Mouse (Mus musculus): ENCODE data around the gene Plcb2. TPM values are rescaled to one million over a fixed set of nuclear protein-coding genes. Genes with fewer than 3 reads are reported as not detected.

The Plcb2 gene
- 0.22 and 0.40 TPM in 2 replicates for polyA plus RNA-seq (2014; fragmentation: Nextera tagmentation; extraction: Ambion mirVana)

GRCm38 (mm10) chr2:118728337-118728736, at the start of gene Plcb2:
Gene Plcb2, minus strand, starts transcription at chr2:118728438.
- Histone ChIP-seq H3K27me3 (ENCODE audit: control insufficient read depth, insufficient read depth, low read length) (no peaks in the 10 kb centered on the region), H3K36me3 (replicated peaks; ENCODE audit: control insufficient read depth, insufficient read depth, low read depth, low read length) (no peaks in the 10 kb centered on the region), H3K9me3 (replicated peaks; ENCODE audit: control insufficient read depth, low read length) (no peaks in the 10 kb centered on the region), H3K4me3 (ENCODE audit: low read depth, low read length) (no peak within 1 kb of the TSS), H3K4me2 (ENCODE audit: low read depth, low read length) (no peak within 1 kb of the TSS), H3K27ac (replicated peaks; ENCODE audit: low read depth, low read length) (no peak within 1 kb of the TSS), H3K9ac (replicated peaks; ENCODE audit: low read length) (no peak within 1 kb of the TSS), H3K4me1 (ENCODE audit: control insufficient read depth, insufficient read depth, low read length) (0 out of 2 replicates have a peak, but pooled peaks cover 4% of the 10 kb centered on the region)
- no peak for DNase-seq (ENCODE audit: low spot score)
- 15% methylated on average over 7 of the region's 7 CpGs for WGBS
- no peak; the same call in 1 of the 2 replicates for ATAC-seq (replicated peaks; ENCODE audit: insufficient number of reproducible peaks, low FRiP score, low TSS enrichment, low read depth)

GRCm38 (mm10) chr2:118776295-118776694, 48.1 kb upstream of the Plcb2 start:
- Histone ChIP-seq H3K27ac (replicated peaks; ENCODE audit: low read depth, low read length) (no peak overlapping the region), H3K9ac (replicated peaks; ENCODE audit: low read length) (no peak overlapping the region), H3K4me2 (ENCODE audit: low read depth, low read length) (no peak overlapping the region), H3K36me3 (replicated peaks; ENCODE audit: control insufficient read depth, insufficient read depth, low read depth, low read length) (no peaks in the 10 kb centered on the region), H3K4me3 (ENCODE audit: low read depth, low read length) (no peak overlapping the region), H3K27me3 (ENCODE audit: control insufficient read depth, insufficient read depth, low read length) (no peaks in the 10 kb centered on the region), H3K9me3 (replicated peaks; ENCODE audit: control insufficient read depth, low read length) (no peaks in the 10 kb centered on the region), H3K4me1 (ENCODE audit: control insufficient read depth, insufficient read depth, low read length) (no peaks in the 10 kb centered on the region)
- 71% methylated on average over 2 of the region's 2 CpGs for WGBS
- ATAC-seq (replicated peaks; ENCODE audit: insufficient number of reproducible peaks, low FRiP score, low TSS enrichment, low read depth), result no peak
- DNase-seq (ENCODE audit: low spot score), result no peak

DNA sequence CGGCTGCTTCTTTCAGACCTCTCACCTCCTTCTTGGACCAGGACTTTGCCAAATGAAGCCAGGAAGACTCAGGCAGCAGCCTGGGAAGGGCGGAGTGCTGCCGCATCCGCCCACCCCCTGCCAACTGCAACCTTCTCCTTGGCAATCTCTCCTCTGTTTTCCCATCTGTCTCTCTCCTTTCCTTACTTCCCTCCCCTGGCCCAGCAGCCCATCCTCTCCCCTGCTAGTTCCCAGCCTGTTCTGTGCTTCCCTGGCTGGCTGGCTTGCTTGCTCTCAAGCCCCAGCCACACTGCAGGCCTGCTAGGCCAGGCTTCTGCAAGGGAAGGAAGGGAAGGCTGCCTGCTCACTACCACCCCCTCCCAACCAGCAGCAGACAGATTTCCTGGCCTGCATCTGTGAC, 47.6 kb upstream of the Plcb2 start:
- Histone ChIP-seq H3K27ac (replicated peaks; ENCODE audit: low read depth, low read length) (no peak overlapping the region), H3K4me3 (ENCODE audit: low read depth, low read length) (no peak overlapping the region), H3K27me3 (ENCODE audit: control insufficient read depth, insufficient read depth, low read length) (no peaks in the 10 kb centered on the region), H3K36me3 (replicated peaks; ENCODE audit: control insufficient read depth, insufficient read depth, low read depth, low read length) (no peaks in the 10 kb centered on the region), H3K9ac (replicated peaks; ENCODE audit: low read length) (no peak overlapping the region), H3K9me3 (replicated peaks; ENCODE audit: control insufficient read depth, low read length) (no peaks in the 10 kb centered on the region), H3K4me2 (ENCODE audit: low read depth, low read length) (no peak overlapping the region), H3K4me1 (ENCODE audit: control insufficient read depth, insufficient read depth, low read length) (no peaks in the 10 kb centered on the region)
- ATAC-seq (replicated peaks; ENCODE audit: insufficient number of reproducible peaks, low FRiP score, low TSS enrichment, low read depth), result no peak
- 77% methylated on average over 3 of the region's 4 CpGs for WGBS
- DNase-seq (ENCODE audit: low spot score), result no peak

GRCm38 (mm10) chr2:118775396-118775795, 47.2 kb upstream of the Plcb2 start:
- DNase-seq (ENCODE audit: low spot score) (no peak), ATAC-seq (replicated peaks; ENCODE audit: insufficient number of reproducible peaks, low FRiP score, low TSS enrichment, low read depth) (no peak)
- 86% methylated on average over 1 of the region's 1 CpGs for WGBS
- Histone ChIP-seq H3K4me1 (ENCODE audit: control insufficient read depth, insufficient read depth, low read length) (no peaks in the 10 kb centered on the region), H3K4me3 (ENCODE audit: low read depth, low read length) (no peak overlapping the region), H3K27me3 (ENCODE audit: control insufficient read depth, insufficient read depth, low read length) (no peaks in the 10 kb centered on the region), H3K36me3 (replicated peaks; ENCODE audit: control insufficient read depth, insufficient read depth, low read depth, low read length) (no peaks in the 10 kb centered on the region), H3K9me3 (replicated peaks; ENCODE audit: control insufficient read depth, low read length) (no peaks in the 10 kb centered on the region), H3K9ac (replicated peaks; ENCODE audit: low read length) (no peak overlapping the region), H3K4me2 (ENCODE audit: low read depth, low read length) (no peak overlapping the region), H3K27ac (replicated peaks; ENCODE audit: low read depth, low read length) (no peak overlapping the region)

- H3K9ac ChIP-seq (replicated peaks; ENCODE audit: low read length), result no peak overlapping the region
- no peaks in the 10 kb centered on the region for H3K36me3 ChIP-seq (replicated peaks; ENCODE audit: control insufficient read depth, insufficient read depth, low read depth, low read length)
- no peak overlapping the region for H3K4me3 ChIP-seq (ENCODE audit: low read depth, low read length)
- 86% methylated on average over 2 of the region's 2 CpGs for WGBS
- H3K27me3 ChIP-seq (ENCODE audit: control insufficient read depth, insufficient read depth, low read length), result no peaks in the 10 kb centered on the region
- ATAC-seq (replicated peaks; ENCODE audit: insufficient number of reproducible peaks, low FRiP score, low TSS enrichment, low read depth), result no peak
- no peaks in the 10 kb centered on the region for H3K9me3 ChIP-seq (replicated peaks; ENCODE audit: control insufficient read depth, low read length)
- no peaks in the 10 kb centered on the region for H3K4me1 ChIP-seq (ENCODE audit: control insufficient read depth, insufficient read depth, low read length)
- no peak overlapping the region for H3K27ac ChIP-seq (replicated peaks; ENCODE audit: low read depth, low read length)
- no peak for DNase-seq (ENCODE audit: low spot score)
- H3K4me2 ChIP-seq (ENCODE audit: low read depth, low read length), result no peak overlapping the region
These were observed 46.3 kb upstream of the Plcb2 start for GRCm38 (mm10) chr2:118774536-118774935.

DNA sequence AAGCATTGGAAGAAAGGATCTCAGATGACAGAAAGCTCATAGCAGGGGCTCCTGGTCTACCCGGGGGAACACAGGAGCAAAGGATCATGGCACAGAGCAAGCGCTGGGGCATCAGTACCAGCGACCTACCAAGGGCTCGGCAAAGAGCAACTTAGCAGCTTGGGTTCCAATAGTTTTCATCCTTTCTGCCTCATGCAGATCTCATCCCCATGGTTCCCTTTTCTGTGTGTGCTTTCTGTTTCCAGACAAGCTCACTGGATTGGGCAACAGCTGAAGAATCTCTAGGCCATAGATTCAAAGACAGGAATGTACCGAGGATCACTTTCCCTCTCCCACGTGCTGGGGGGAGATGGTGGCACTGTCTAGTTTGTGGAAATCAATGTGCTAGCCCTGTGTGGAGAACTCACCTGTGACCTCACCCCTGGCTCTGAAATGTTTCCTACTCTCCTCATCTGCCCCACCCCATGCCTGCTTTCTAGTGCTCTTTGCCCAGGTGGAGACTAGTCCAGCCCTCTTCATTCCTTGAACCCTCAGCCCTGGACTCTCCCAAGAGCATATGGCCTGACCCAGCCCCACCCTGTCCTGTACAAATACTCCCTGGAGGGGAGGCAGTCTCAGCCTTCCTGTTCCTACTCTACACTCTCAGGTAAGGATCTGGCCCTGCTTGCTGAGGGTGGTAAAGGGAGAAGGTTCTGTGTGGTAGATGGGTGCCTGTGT, 44.1 kb upstream of the Plcb2 start, which contains the start of gene Phgr1:
TSS of gene Phgr1 (plus strand) at position 612 of the 717 bp plus-strand sequence.
- Histone ChIP-seq H3K36me3 (replicated peaks; ENCODE audit: control insufficient read depth, insufficient read depth, low read depth, low read length) (no peaks in the 10 kb centered on the region), H3K4me1 (ENCODE audit: control insufficient read depth, insufficient read depth, low read length) (no peaks in the 10 kb centered on the region), H3K9ac (replicated peaks; ENCODE audit: low read length) (no peak within 1 kb of the TSS), H3K27ac (replicated peaks; ENCODE audit: low read depth, low read length) (no peak within 1 kb of the TSS), H3K27me3 (ENCODE audit: control insufficient read depth, insufficient read depth, low read length) (no peaks in the 10 kb centered on the region), H3K9me3 (replicated peaks; ENCODE audit: control insufficient read depth, low read length) (no peaks in the 10 kb centered on the region), H3K4me3 (ENCODE audit: low read depth, low read length) (no peak within 1 kb of the TSS), H3K4me2 (ENCODE audit: low read depth, low read length) (no peak within 1 kb of the TSS)
- ATAC-seq (replicated peaks; ENCODE audit: insufficient number of reproducible peaks, low FRiP score, low TSS enrichment, low read depth) (no peak), DNase-seq (ENCODE audit: low spot score) (no peak)
- WGBS, result 79% methylated on average over 6 of the region's 6 CpGs

DNA sequence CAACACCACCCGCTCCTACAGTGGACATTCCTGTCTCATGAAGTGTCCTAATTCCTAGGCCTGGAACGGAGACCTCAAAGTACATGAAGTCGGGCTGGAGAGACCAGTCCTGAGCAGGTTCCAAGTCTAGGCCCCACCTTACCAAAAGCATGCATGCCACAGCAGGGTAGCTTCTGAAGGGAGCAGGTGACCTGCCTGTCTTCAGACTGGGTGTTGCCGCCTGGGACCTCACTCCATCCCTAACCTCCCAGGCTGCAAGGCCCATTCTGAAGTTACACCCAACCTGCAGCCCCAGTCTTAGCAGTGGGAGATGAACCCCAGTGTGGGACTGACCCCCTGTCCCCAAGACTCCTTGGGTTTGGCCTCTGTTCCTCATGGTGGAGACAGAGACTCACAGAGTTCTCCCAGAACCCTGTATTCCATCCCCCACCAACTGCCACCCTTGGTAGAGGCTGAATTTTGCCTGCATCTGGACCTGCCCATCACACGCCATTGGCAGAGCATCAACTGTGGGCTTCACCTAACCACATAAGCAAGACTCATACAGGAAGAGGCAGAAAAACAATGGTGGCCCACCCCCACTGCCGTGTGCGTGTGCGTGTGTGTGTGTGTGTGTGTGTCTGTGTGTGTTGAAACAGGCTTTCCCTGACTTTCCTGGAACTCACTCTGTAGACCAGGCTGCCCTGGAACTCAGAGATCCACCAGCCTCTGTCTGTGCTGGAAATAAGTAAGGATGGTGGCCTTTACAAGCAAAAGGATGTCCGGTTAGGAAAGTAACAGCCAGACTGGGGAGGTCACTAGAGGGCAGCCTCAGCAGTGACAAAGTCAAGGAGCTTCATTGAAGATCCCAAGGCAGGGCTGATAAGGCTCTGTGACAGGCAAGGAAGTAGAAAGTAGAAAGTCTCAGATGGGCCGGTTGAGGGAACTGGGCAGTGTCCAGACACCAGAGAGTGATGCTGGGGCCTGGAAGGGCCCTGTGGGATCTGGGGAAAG, 38.1 kb upstream of the Plcb2 start:
- DNase-seq (ENCODE audit: low spot score), result no peak
- Histone ChIP-seq H3K27ac (replicated peaks; ENCODE audit: low read depth, low read length) (no peak overlapping the region), H3K27me3 (ENCODE audit: control insufficient read depth, insufficient read depth, low read length) (0 out of 2 replicates have a peak, but pooled peaks cover 2% of the 10 kb centered on the region), H3K4me3 (ENCODE audit: low read depth, low read length) (no peak overlapping the region), H3K9ac (replicated peaks; ENCODE audit: low read length) (no peak overlapping the region), H3K4me2 (ENCODE audit: low read depth, low read length) (no peak overlapping the region), H3K9me3 (replicated peaks; ENCODE audit: control insufficient read depth, low read length) (no peaks in the 10 kb centered on the region), H3K36me3 (replicated peaks; ENCODE audit: control insufficient read depth, insufficient read depth, low read depth, low read length) (no peaks in the 10 kb centered on the region), H3K4me1 (ENCODE audit: control insufficient read depth, insufficient read depth, low read length) (peaks cover 8% of the 10 kb centered on the region)
- no peak for ATAC-seq (replicated peaks; ENCODE audit: insufficient number of reproducible peaks, low FRiP score, low TSS enrichment, low read depth)
- 72% methylated on average over 10 of the region's 10 CpGs for WGBS
